Mouse (Mus musculus): ENCODE data around the gene Fam32a. TPM values are rescaled to one million over a fixed set of nuclear protein-coding genes. Genes with fewer than 3 reads are reported as not detected.
A peak's percentile ranks its signal among the peaks of the same experiment; 100 is the strongest.

Gene Fam32a
- polyA plus RNA-seq, 1 experiment from 2014 or later = 68.8 TPM

- no peak overlapping the region for H3K4me2 ChIP-seq (replicated peaks; ENCODE audit: low read depth, low read length)
- 76% methylated on average over 1 of the region's 1 CpGs for WGBS
- no peak for ATAC-seq (ENCODE audit: low FRiP score, low TSS enrichment)
These were observed 10.9 kb upstream of the Fam32a start for GRCm38 (mm10) chr8:72208582-72208981.

GRCm38 (mm10) chr8:72210222-72210621, 9.3 kb upstream of the Fam32a start:
- Histone ChIP-seq H3K36me3 (ENCODE audit: control insufficient read depth, insufficient read depth, low read length) (no peaks in the 10 kb centered on the region), H3K9me3 (ENCODE audit: control insufficient read depth, low read length) (no peaks in the 10 kb centered on the region), H3K27ac (ENCODE audit: low read depth, low read length) (no peak overlapping the region), H3K4me2 (replicated peaks; ENCODE audit: low read depth, low read length) (no peak overlapping the region), H3K4me3 (ENCODE audit: low read length) (no peak overlapping the region), H3K4me1 (ENCODE audit: control insufficient read depth, insufficient read depth, low read length) (no peaks in the 10 kb centered on the region), H3K27me3 (ENCODE audit: control insufficient read depth, insufficient read depth, low read length) (peaks cover 5% of the 10 kb centered on the region; the same call in 1 of the 2 replicates), H3K9ac (ENCODE audit: low read depth, low read length) (no peak overlapping the region)
- WGBS = 64% methylated on average over 4 of the region's 4 CpGs
- no peak for ATAC-seq (ENCODE audit: low FRiP score, low TSS enrichment)

More at GRCm38 (mm10) chr8:72208582-72208981, 10.9 kb upstream of the Fam32a start:
- H3K4me3 ChIP-seq (ENCODE audit: low read length) = no peak overlapping the region
- no peaks in the 10 kb centered on the region for H3K9me3 ChIP-seq (ENCODE audit: control insufficient read depth, low read length)
- H3K36me3 ChIP-seq (ENCODE audit: control insufficient read depth, insufficient read depth, low read length) = no peaks in the 10 kb centered on the region
- H3K27me3 ChIP-seq (ENCODE audit: control insufficient read depth, insufficient read depth, low read length) = no peaks in the 10 kb centered on the region; the same call in 1 of the 2 replicates
- no peak overlapping the region for H3K27ac ChIP-seq (ENCODE audit: low read depth, low read length)
- H3K9ac ChIP-seq (ENCODE audit: low read depth, low read length) = no peak overlapping the region
- H3K4me1 ChIP-seq (ENCODE audit: control insufficient read depth, insufficient read depth, low read length) = no peaks in the 10 kb centered on the region

GRCm38 (mm10) chr8:72210710-72211109, 8.8 kb upstream of the Fam32a start:
- ATAC-seq (ENCODE audit: low FRiP score, low TSS enrichment) = no peak
- H3K36me3 ChIP-seq (ENCODE audit: control insufficient read depth, insufficient read depth, low read length) = no peaks in the 10 kb centered on the region
- H3K27me3 ChIP-seq (ENCODE audit: control insufficient read depth, insufficient read depth, low read length) = peaks cover 5% of the 10 kb centered on the region; the same call in 1 of the 2 replicates
- no peaks in the 10 kb centered on the region for H3K4me1 ChIP-seq (ENCODE audit: control insufficient read depth, insufficient read depth, low read length)
- no peak overlapping the region for H3K27ac ChIP-seq (ENCODE audit: low read depth, low read length)
- H3K4me3 ChIP-seq (ENCODE audit: low read length) = no peak overlapping the region
- 64% methylated on average over 2 of the region's 2 CpGs for WGBS
- no peak overlapping the region for H3K9ac ChIP-seq (ENCODE audit: low read depth, low read length)
- no peak overlapping the region for H3K4me2 ChIP-seq (replicated peaks; ENCODE audit: low read depth, low read length)
- no peaks in the 10 kb centered on the region for H3K9me3 ChIP-seq (ENCODE audit: control insufficient read depth, low read length)

- Histone ChIP-seq H3K27ac (ENCODE audit: low read depth, low read length) (no peak overlapping the region), H3K4me3 (ENCODE audit: low read length) (no peak overlapping the region), H3K4me1 (ENCODE audit: control insufficient read depth, insufficient read depth, low read length) (no peaks in the 10 kb centered on the region), H3K36me3 (ENCODE audit: control insufficient read depth, insufficient read depth, low read length) (no peaks in the 10 kb centered on the region), H3K9me3 (ENCODE audit: control insufficient read depth, low read length) (no peaks in the 10 kb centered on the region), H3K27me3 (ENCODE audit: control insufficient read depth, insufficient read depth, low read length) (peaks cover 5% of the 10 kb centered on the region; the same call in 1 of the 2 replicates), H3K9ac (ENCODE audit: low read depth, low read length) (no peak overlapping the region), H3K4me2 (replicated peaks; ENCODE audit: low read depth, low read length) (no peak overlapping the region)
- WGBS = 88% methylated on average over 1 of the region's 1 CpGs
- ATAC-seq (ENCODE audit: low FRiP score, low TSS enrichment) = no peak
These were observed 7.7 kb upstream of the Fam32a start for GRCm38 (mm10) chr8:72211846-72212245.

- Histone ChIP-seq H3K4me1 (ENCODE audit: control insufficient read depth, insufficient read depth, low read length) (no peaks in the 10 kb centered on the region), H3K27me3 (ENCODE audit: control insufficient read depth, insufficient read depth, low read length) (peaks cover 5% of the 10 kb centered on the region; the same call in 1 of the 2 replicates), H3K4me3 (ENCODE audit: low read length) (no peak within 1 kb of the TSS), H3K9me3 (ENCODE audit: control insufficient read depth, low read length) (no peaks in the 10 kb centered on the region), H3K27ac (ENCODE audit: low read depth, low read length) (no peak within 1 kb of the TSS), H3K9ac (ENCODE audit: low read depth, low read length) (no peak within 1 kb of the TSS), H3K36me3 (ENCODE audit: control insufficient read depth, insufficient read depth, low read length) (no peaks in the 10 kb centered on the region), H3K4me2 (replicated peaks; ENCODE audit: low read depth, low read length) (no peak within 1 kb of the TSS)
- no peak for ATAC-seq (ENCODE audit: low FRiP score, low TSS enrichment)
- WGBS = 47% methylated on average over 4 of the region's 4 CpGs
These were observed 6.8 kb upstream of the Fam32a start, which contains the start of gene Cib3 for GRCm38 (mm10) chr8:72212751-72213150. Cib3 (minus strand) TSS chr8:72212837.

GRCm38 (mm10) chr8:72213536-72213935, 6.0 kb upstream of the Fam32a start, which contains the start of gene Gm11034:
Gm11034 (minus strand) TSS chr8:72213636.
- no peak within 1 kb of the TSS for H3K27ac ChIP-seq (ENCODE audit: low read depth, low read length)
- peaks cover 5% of the 10 kb centered on the region; the same call in 1 of the 2 replicates for H3K27me3 ChIP-seq (ENCODE audit: control insufficient read depth, insufficient read depth, low read length)
- H3K4me1 ChIP-seq (ENCODE audit: control insufficient read depth, insufficient read depth, low read length) = no peaks in the 10 kb centered on the region
- no peaks in the 10 kb centered on the region for H3K36me3 ChIP-seq (ENCODE audit: control insufficient read depth, insufficient read depth, low read length)
- H3K9ac ChIP-seq (ENCODE audit: low read depth, low read length) = no peak within 1 kb of the TSS
- 69% methylated on average over 4 of the region's 4 CpGs for WGBS
- no peak within 1 kb of the TSS for H3K4me2 ChIP-seq (replicated peaks; ENCODE audit: low read depth, low read length)
- H3K4me3 ChIP-seq (ENCODE audit: low read length) = no peak within 1 kb of the TSS
- no peak for ATAC-seq (ENCODE audit: low FRiP score, low TSS enrichment)
- H3K9me3 ChIP-seq (ENCODE audit: control insufficient read depth, low read length) = no peaks in the 10 kb centered on the region

- Histone ChIP-seq H3K4me2 (replicated peaks; ENCODE audit: low read depth, low read length) (no peak overlapping the region), H3K4me1 (ENCODE audit: control insufficient read depth, insufficient read depth, low read length) (no peaks in the 10 kb centered on the region), H3K4me3 (ENCODE audit: low read length) (no peak overlapping the region), H3K27me3 (ENCODE audit: control insufficient read depth, insufficient read depth, low read length) (peaks cover 5% of the 10 kb centered on the region; the same call in 1 of the 2 replicates), H3K9ac (ENCODE audit: low read depth, low read length) (no peak overlapping the region), H3K27ac (ENCODE audit: low read depth, low read length) (no peak overlapping the region), H3K36me3 (ENCODE audit: control insufficient read depth, insufficient read depth, low read length) (no peaks in the 10 kb centered on the region), H3K9me3 (ENCODE audit: control insufficient read depth, low read length) (no peaks in the 10 kb centered on the region)
- 35% methylated on average over 2 of the region's 2 CpGs for WGBS
- ATAC-seq (ENCODE audit: low FRiP score, low TSS enrichment) = no peak
These were observed 4.5 kb upstream of the Fam32a start for GRCm38 (mm10) chr8:72215060-72215459.

- H3K4me1 ChIP-seq (ENCODE audit: control insufficient read depth, insufficient read depth, low read length) = peaks cover 7% of the 10 kb centered on the region; the same call in 1 of the 2 replicates
- no peak for ATAC-seq (ENCODE audit: low FRiP score, low TSS enrichment)
- WGBS = 69% methylated on average over 1 of the region's 1 CpGs
- no peaks in the 10 kb centered on the region for H3K36me3 ChIP-seq (ENCODE audit: control insufficient read depth, insufficient read depth, low read length)
- peaks cover 5% of the 10 kb centered on the region; the same call in 1 of the 2 replicates for H3K27me3 ChIP-seq (ENCODE audit: control insufficient read depth, insufficient read depth, low read length)
- H3K4me3 ChIP-seq (ENCODE audit: low read length) = no peak overlapping the region
- H3K9me3 ChIP-seq (ENCODE audit: control insufficient read depth, low read length) = no peaks in the 10 kb centered on the region
- H3K27ac ChIP-seq (ENCODE audit: low read depth, low read length) = no peak overlapping the region
- H3K4me2 ChIP-seq (replicated peaks; ENCODE audit: low read depth, low read length) = no peak overlapping the region
- no peak overlapping the region for H3K9ac ChIP-seq (ENCODE audit: low read depth, low read length)
These were observed 3.7 kb upstream of the Fam32a start for GRCm38 (mm10) chr8:72215871-72216270.

- H3K9ac ChIP-seq (ENCODE audit: low read depth, low read length) = no peak overlapping the region
- 76% methylated on average over 9 of the region's 10 CpGs for WGBS
- peak overlapping the region; percentile 87 for H3K4me3 ChIP-seq (ENCODE audit: low read length)
- peaks cover 25% of the 10 kb centered on the region for H3K36me3 ChIP-seq (ENCODE audit: control insufficient read depth, insufficient read depth, low read length)
- peak; percentile 21 for ATAC-seq (ENCODE audit: low FRiP score, low TSS enrichment)
- H3K27me3 ChIP-seq (ENCODE audit: control insufficient read depth, insufficient read depth, low read length) = peaks cover 5% of the 10 kb centered on the region; the same call in 1 of the 2 replicates
- H3K4me2 ChIP-seq (replicated peaks; ENCODE audit: low read depth, low read length) = peak overlapping the region; percentile 79
- no peaks in the 10 kb centered on the region for H3K9me3 ChIP-seq (ENCODE audit: control insufficient read depth, low read length)
- peaks cover 11% of the 10 kb centered on the region; the same call in 1 of the 2 replicates for H3K4me1 ChIP-seq (ENCODE audit: control insufficient read depth, insufficient read depth, low read length)
- H3K27ac ChIP-seq (ENCODE audit: low read depth, low read length) = no peak overlapping the region
These were observed 569 bp upstream of the Fam32a start for GRCm38 (mm10) chr8:72218781-72219540.
